Mouse (Mus musculus) heart, adult 2 months (tissue): ENCODE results near the gene Cep104. TPM values are rescaled to one million over a fixed set of nuclear protein-coding genes. Genes with fewer than 3 reads are reported as not detected.

Source experiments
- DNase-seq, 2 experiments: peaks; one replicate each; pipeline ENCODE4 v3.0.0; 2021
- H3K27ac ChIP-seq: fragments of 200-600 bp; 2 replicates; pipeline ENCODE4 v1.8.1; 2022
- H3K27me3 ChIP-seq: fragments of 200-500 bp; 2 replicates; pipeline ENCODE4 v1.6.1; 2012; ENCODE audit warnings: mild to moderate bottlenecking, low read length, inconsistent platforms, mixed read lengths; ENCODE audit not compliant: control insufficient read depth, insufficient read depth
- H3K36me3 ChIP-seq: fragments of 200-500 bp; 2 replicates; pipeline ENCODE4 v1.6.1; 2012; ENCODE audit warnings: low read length, inconsistent platforms; ENCODE audit not compliant: control insufficient read depth, insufficient read depth
- H3K4me1 ChIP-seq: fragments of 200-500 bp; 2 replicates; pipeline ENCODE4 v1.6.1; 2011; ENCODE audit warnings: low read length; ENCODE audit not compliant: control insufficient read depth, insufficient read depth
- H3K4me3 ChIP-seq: fragments of 200-600 bp; 2 replicates; pipeline ENCODE4 v1.8.1; 2022
- H3K79me2 ChIP-seq: fragments of 200-500 bp; replicated peaks from 2 replicates; pipeline ENCODE4 v1.6.1; 2012; ENCODE audit warnings: mild to moderate bottlenecking, inconsistent platforms, low read length, moderate library complexity, mixed read lengths; ENCODE audit not compliant: control insufficient read depth, insufficient read depth
- H3K9ac ChIP-seq: fragments of 200-500 bp; 2 replicates; pipeline ENCODE4 v1.6.1; 2012; ENCODE audit warnings: low read depth, mild to moderate bottlenecking, control low read depth, inconsistent platforms, low read length, mixed read lengths
- CTCF ChIP-seq: fragments of 200-600 bp; IDR thresholded peaks from 2 replicates; pipeline ENCODE4 v1.8.1; 2022; ENCODE audit warnings: antibody characterized with exemption, mild to moderate bottlenecking, moderate library complexity
- EP300 ChIP-seq: fragments of 200-500 bp; IDR thresholded peaks from 2 replicates; pipeline ENCODE4 v1.6.1; 2011; ENCODE audit warnings: low read depth, low read length, control low read depth; ENCODE audit not compliant: insufficient read depth
- POLR2A ChIP-seq: fragments of 200-500 bp; IDR thresholded peaks from 2 replicates; pipeline ENCODE4 v1.6.1; 2011; ENCODE audit warnings: mild to moderate bottlenecking, low read depth, low read length, control low read depth; ENCODE audit not compliant: insufficient read depth
- WGBS: fragments of 180-500 bp; shearing (Covaris S2); methylation state at CpG from one replicate; pipeline ENCODE4 v1.1.7; 2018; 5-methylcytosine and 5-hydroxymethylcytosine counted together
- intact Hi-C: fragments of 180-260 bp; cut with DNase I; formaldehyde crosslinking; loops from one replicate; pipeline ENCODE4 v1.15.1; 2025
- polyA plus RNA-seq: library from polyadenylated mRNA; depleted of rRNA; stranded (reverse); fragments of >200 nt; gene quantifications from 2 replicates; pipeline ENCODE4 v1.2.3, GENCODE M21; 2012; rRNA removed
- total RNA-seq, 2 experiments: library from RNA; stranded (reverse); gene quantifications; 2 replicates each; pipeline ENCODE4 v1.2.3; 2021

The Cep104 gene
- total and polyA plus RNA-seq, 3 experiments = 19.6 to 31.5 (median 28.1) TPM

DNA sequence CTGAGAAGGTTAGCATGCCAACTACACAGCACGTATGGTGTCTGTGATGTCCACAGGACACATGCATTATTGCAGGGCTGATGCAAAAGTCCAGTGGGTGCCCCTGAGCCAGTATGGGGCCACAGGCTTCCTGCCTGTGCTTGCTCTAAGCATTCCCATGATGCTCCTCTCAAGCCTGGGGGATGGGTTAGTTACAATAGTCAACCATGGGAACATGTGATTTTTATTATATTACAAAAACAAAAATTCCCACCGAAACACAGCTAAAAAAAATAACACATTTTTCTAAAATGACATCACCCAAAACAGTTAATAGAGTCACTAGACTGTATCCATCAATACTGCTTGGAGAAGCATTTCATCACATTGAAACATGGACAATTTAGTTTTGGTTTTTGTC, 81.1 kb downstream of the Cep104 start:
- TF ChIP-seq POLR2A (no peak), CTCF (no peak), EP300 (no peak)
- DNase-seq = no peak
- Histone ChIP-seq H3K9ac (no peak overlapping the region), H3K27ac (no peak overlapping the region), H3K27me3 (no peaks in the 10 kb centered on the region), H3K79me2 (no peaks in the 10 kb centered on the region), H3K36me3 (no peaks in the 10 kb centered on the region), H3K4me1 (no peaks in the 10 kb centered on the region; the same call in 1 of the 2 replicates), H3K4me3 (no peak overlapping the region)
- WGBS = 52% methylated on average over 2 of the region's 2 CpGs
- intact Hi-C loops = no loop called here

- no peaks in the 10 kb centered on the region for H3K27me3 ChIP-seq
- WGBS = 21% methylated on average over 2 of the region's 2 CpGs
- DNase-seq = peak in 1 of 2 experiments; percentile 18
- H3K36me3 ChIP-seq = no peaks in the 10 kb centered on the region
- H3K4me3 ChIP-seq = no peak overlapping the region
- TF ChIP-seq CTCF (no peak), POLR2A (no peak)
- H3K9ac ChIP-seq = no peak overlapping the region
- H3K79me2 ChIP-seq = no peaks in the 10 kb centered on the region
- H3K27ac ChIP-seq = no peak overlapping the region
- intact Hi-C loops = no loop called here
- H3K4me1 ChIP-seq = no peaks in the 10 kb centered on the region; the same call in 1 of the 2 replicates
These were observed 81.7 kb downstream of the Cep104 start for GRCm38 (mm10) chr4:154056661-154057060.

GRCm38 (mm10) chr4:154057696-154058095, 82.7 kb downstream of the Cep104 start:
- intact Hi-C loops = no loop called here
- Histone ChIP-seq H3K27ac (no peak overlapping the region), H3K36me3 (no peaks in the 10 kb centered on the region), H3K79me2 (no peaks in the 10 kb centered on the region), H3K4me1 (no peaks in the 10 kb centered on the region; the same call in 1 of the 2 replicates), H3K4me3 (no peak overlapping the region), H3K9ac (no peak overlapping the region), H3K27me3 (no peaks in the 10 kb centered on the region)
- WGBS = 45% methylated on average over 4 of the region's 4 CpGs
- DNase-seq = no peak
- no peak for TF ChIP-seq EP300
- TF ChIP-seq POLR2A = no peak
- TF ChIP-seq CTCF = no peak

Other genes starting within 250 kb of the Cep104 start
- 10 to 100 TPM; 14.1 to 16.2 TPM for gene A430005L14Rik, start 18.0 kb upstream of the Cep104 start, total RNA-seq
- gene A430005L14Rik, start 18.0 kb upstream of the Cep104 start, polyA plus RNA-seq = 15.5 and 21.1 TPM in 2 replicates
- 1 to 10 TPM; 2.7 to 3.0 TPM for gene Dffb, start 68 bp upstream of the Cep104 start, total RNA-seq
- gene Dffb, start 68 bp upstream of the Cep104 start, polyA plus RNA-seq = 5.3 and 7.7 TPM in 2 replicates
- gene Lrrc47, start 36.5 kb downstream of the Cep104 start, total RNA-seq = 10 to 100 TPM; 28.6 to 28.7 TPM
- gene Lrrc47, start 36.5 kb downstream of the Cep104 start, polyA plus RNA-seq = 29.7 and 35.6 TPM in 2 replicates
- gene Smim1, start 51.0 kb downstream of the Cep104 start, total RNA-seq = 1 to 10 TPM; 5.7 to 7.8 TPM
- 24.7 and 29.2 TPM in 2 replicates for gene Smim1, start 51.0 kb downstream of the Cep104 start, polyA plus RNA-seq
- not detected for gene Ccdc27, start 67.5 kb downstream of the Cep104 start, total RNA-seq
- gene Ccdc27, start 67.5 kb downstream of the Cep104 start, polyA plus RNA-seq = not detected in 2 replicates
- gene Trp73, start 165.0 kb downstream of the Cep104 start, total RNA-seq = not detected
- 0.39 TPM in 1 of 2 replicates, not detected in the other for gene Trp73, start 165.0 kb downstream of the Cep104 start, polyA plus RNA-seq
- gene Wrap73, start 167.2 kb downstream of the Cep104 start, total RNA-seq = 10 to 100 TPM; 11.8 to 12.3 TPM
- gene Wrap73, start 167.2 kb downstream of the Cep104 start, polyA plus RNA-seq = 16.9 and 17.9 TPM in 2 replicates
- gene Tprgl, start 185.5 kb downstream of the Cep104 start, total RNA-seq = 100 to 1,000 TPM; 121 to 130 TPM
- 147 and 204 TPM in 2 replicates for gene Tprgl, start 185.5 kb downstream of the Cep104 start, polyA plus RNA-seq
- 1 to 10 TPM; 4.1 to 4.9 TPM for gene Megf6, start 195.5 kb downstream of the Cep104 start, total RNA-seq
- gene Megf6, start 195.5 kb downstream of the Cep104 start, polyA plus RNA-seq = 4.3 and 4.5 TPM in 2 replicates